Mouse (Mus musculus) G1E-ER4 (cell line): ENCODE measurements around the gene Slc29a1. TPM values are rescaled to one million over a fixed set of nuclear protein-coding genes. Genes with fewer than 3 reads are reported as not detected.

Experiments
- GATA1 ChIP-seq: IDR thresholded peaks from one replicate; pipeline ENCODE4 v1.8.0; 2012; ENCODE audit warnings: low read length, inconsistent platforms
- polyA plus RNA-seq: library from polyadenylated mRNA; stranded (reverse); fragments of >175 nt; gene quantifications from 2 replicates; pipeline ENCODE4 v1.2.3, GENCODE M21; 2012

Gene Slc29a1
- polyA plus RNA-seq, 1 experiment = 136 TPM

DNA sequence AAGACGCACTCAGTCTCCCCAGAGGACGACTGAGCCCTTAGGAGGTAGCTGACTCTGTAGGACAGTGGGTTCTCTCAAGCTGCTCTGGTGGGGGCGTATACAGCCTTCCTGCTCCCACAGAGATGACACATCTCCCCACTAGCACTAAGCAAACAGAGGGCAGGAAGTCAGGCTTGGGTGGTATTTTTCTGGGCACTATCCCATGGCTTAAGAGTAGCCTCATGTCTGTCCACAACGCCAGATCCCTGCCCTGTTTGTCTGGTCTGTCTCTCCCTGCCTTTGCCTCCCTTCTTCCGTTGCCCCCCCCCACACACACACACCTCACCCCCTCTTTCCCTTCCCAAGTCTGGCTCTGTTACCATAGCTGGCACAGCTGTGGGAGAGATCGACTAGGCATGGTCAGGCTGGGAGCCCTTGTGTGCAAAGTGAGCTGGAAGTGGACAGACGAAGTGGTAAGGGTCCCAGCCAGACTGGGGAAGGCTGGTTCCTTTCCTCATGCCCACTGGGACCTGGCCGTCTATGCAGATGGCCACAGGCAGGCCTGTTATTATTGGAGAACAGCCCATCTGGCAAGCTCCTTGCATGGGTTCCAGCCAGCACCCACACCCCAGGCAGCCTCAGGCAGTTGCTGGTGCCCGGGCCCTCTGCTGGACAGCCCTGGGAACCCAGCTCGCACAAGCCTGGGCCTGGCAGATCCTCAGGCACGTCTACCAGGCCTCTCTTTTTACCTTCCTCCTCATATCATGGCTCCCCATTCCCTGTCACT is 2.6 kb downstream of the Slc29a1 start:
- no peak for TF ChIP-seq GATA1

DNA sequence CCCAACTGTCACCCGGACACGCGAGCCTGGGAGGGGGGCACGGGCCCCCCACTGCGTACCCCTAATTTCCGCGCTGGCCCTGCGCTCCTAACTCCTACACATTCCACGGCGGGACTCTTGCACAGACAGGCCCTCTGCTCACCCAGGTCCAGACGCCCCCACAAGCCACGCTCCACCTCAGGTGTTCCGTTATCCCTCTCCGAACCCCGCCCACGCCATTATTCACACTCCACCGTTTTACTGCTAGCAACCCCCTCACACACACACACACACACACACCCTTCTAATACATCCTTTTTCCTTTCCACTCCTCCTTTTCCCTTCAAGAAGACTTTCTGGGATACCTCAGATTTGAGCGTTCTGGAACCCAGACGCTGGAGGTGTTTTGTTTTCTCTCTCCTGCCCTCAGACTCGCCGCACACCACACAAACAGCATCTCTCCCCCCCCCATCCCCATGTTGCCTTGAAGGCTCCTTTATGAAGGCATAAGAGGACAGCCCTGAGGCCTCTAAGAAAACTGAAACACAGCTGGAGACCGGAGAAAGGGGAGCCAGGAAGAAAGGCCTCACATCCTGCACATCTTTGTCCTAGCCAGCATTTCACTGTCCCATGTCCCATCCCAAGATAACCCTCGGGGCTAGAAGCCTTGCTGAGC is 3.5 kb downstream of the Slc29a1 start:
- no peak for TF ChIP-seq GATA1

DNA sequence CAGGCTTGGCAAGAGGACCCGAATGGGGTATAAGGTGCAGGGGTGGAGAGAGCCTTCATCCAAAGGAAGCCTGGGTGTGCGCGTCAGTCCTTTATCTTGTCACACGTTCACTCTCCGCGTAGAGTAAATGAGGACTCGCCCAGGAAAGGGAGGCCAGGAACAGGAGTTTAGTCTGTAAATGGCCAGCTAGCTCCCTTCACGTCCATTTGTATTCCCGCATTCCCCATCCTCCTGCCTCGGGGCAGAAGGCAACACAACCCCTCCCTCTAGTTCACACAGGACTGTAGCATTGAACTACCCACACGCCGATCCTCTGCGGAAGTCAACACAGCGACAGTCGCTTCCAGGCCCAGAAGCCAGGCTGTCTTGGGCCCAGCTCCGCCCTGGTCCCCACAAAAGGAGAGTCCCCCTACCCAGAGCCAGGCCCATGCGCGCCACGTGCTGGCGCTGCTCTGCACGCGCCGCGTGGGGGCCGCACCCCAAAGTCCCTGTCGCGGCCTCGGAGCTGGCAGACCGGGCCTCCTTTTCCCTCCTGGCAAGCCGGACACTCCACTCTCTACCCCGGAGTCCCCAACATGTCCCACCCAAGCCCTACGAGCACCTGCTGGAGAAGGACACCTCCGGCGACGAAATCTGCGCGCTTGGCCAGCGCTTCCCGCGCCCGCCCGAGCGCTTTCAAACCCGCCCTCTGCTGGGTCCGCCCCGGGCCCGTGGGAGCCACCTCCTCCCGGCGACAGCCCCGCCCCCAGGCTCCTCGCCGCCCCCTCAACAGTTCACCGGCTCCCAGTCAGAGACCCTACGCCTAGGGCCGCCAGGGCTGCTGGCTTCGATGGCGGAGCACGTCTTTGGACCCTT is 4.3 kb downstream of the Slc29a1 start:
- no peak for TF ChIP-seq GATA1

DNA sequence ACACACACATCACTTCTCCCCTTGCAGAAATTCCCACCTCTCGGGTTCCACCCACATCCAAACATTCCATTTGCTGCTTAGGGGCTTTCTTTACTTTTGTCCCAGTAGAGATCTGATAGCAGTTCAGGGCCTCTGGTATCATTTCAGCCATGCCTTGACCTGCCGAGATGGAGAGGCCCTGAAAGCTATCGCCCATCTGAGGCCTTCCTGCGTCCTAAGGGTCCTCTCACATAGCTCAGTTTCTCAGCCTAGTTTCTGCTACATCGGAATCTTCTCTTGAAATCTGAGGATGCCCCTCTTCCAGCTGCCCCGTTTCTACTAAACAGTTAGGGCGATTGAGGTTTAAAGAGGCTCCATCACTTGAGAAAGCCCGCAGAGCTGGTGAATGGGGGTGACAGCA is 5.2 kb downstream of the Slc29a1 start:
- TF ChIP-seq GATA1 = no peak

DNA sequence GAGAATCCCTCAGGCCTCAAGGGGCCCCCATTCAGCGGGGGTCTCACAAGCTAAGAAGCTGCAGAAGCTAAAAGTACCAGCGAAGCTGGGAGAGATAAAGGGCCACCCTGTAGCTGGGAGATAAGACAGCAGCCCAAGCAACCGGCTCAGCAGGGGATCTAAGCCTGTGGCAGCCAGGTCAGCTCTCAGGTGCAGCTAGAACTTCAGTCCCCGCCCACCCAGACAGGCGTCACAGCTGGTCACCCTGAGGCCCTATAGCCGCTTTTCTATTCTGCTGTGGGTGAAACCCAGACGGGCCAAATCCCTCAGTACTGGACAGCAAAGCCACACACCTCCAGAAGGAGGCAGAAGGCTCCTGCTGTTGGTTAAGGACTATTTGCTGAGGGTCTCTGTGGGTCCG is 5.9 kb downstream of the Slc29a1 start:
- TF ChIP-seq GATA1 = peak; percentile 28

DNA sequence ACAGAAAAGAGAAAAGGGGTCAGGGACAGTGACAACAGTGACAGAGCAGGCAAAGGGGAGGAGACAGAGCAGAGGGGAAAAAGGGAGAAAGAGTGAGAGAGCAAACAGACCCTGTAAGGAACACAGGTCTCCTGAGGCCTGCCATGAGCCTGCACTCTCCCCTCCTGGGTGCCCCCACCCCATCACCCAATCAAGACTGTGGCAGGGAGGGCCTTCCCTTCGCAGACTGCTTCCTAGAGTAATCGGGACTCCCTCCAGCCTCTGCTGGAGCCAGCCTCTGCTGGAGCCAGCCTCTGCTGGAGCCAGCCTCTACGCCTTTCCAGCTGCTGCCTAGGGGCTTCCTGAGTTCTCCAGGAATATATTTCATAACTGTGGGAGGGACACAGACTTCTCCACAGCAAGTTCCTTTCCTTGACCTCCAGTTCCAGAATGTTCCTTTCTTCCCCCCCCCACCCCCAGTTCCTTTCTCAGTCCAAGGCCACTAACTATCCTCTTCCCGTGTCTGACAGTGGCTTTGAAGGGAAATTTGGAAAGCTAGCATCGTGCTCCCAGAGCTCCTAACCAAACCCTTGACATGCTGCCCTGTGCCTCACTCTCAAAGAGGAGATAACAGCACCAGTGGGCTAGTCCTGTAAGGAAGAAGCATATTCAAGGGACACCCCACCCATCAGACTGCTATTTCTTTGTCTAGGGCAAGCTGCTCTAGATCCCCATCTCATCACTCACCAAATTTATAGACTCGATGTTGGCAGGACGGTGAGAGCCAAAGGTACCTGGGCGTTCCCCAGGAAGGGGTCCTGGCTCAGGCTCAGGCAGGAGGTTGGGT is 6.6 kb downstream of the Slc29a1 start:
- no peak for TF ChIP-seq GATA1

DNA sequence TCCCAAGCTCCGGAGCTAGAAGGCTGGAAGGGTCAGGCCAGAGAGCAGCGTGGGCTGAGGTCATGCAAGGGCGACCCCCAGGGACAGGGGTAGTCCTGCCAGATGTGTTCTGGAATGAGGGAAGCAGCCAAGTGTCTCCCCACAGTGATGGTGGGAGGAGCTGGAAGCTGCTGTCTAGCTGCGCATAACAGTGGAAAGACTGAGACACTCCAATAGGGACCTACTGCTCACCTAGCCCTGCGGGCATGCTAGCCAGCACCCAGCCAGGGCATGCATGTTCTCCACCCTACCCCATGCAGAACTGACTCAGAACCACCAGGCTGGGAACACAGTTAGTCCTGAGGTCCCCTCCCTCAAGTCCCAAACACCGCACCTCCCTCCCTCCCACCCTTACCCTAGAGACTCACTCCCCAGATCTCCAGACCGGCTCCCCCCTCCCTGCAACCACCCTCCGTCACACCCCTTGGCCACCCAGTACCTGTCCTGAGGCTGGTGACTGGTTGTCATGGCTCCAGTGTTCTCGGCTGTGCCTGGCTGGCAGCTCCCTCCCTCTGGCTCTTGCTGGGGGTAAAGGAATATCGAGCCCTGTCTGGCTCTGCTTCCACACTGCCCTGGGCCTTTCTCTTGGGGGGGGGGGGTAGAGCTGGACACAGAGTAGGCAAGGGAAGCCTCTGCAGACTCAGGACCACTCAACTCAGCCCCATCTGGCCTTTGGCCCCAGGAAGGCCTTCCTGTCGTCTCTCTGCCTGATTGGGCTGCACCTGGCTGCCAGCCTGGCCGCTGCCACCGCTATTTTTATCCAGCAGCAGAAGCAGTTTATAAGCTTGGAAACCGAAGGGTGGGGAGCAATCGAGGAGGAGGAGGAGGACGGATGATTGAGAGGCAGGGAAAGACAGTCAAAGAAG is 7.5 kb downstream of the Slc29a1 start:
- no peak for TF ChIP-seq GATA1

DNA sequence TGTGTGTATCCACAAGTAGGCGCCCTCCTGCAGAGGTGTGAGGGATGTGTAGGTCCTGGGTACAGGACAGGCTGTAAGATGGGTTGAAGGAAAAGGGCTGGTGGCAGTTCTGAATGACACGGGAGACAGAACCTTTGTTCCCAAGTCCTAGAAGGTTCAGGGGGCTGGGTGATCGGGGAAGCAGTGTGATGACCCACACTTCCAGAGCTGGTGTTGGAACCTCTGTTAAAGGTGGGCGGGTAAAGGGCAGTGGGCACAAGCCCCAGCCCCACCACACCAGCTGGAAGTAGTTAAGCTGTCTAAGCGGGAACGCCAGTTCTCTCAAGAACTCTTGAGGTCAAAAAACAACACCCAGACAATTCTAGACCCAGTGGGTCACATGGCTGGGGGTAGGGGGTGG is 9.0 kb downstream of the Slc29a1 start:
- TF ChIP-seq GATA1 = no peak

DNA sequence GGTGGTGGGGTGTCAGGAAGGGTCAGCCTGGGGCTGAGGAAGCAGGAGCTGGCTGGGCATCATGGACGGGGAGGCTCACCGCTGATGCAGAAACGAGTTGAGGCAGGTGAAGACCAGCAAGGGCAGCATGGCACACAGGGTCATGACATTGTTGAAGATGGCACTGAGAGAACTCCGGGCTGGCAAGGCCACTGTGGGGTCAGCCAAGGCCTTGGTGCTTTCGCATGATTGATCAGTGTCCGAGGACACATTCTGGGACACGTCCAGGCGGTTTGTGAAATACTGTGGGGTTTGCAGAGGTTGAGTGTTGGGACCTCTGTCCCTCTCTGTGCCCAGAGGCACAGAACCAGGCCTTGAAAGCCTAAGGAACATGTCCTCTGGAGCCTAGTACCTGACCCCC is 9.6 kb downstream of the Slc29a1 start:
- TF ChIP-seq GATA1 = no peak

DNA sequence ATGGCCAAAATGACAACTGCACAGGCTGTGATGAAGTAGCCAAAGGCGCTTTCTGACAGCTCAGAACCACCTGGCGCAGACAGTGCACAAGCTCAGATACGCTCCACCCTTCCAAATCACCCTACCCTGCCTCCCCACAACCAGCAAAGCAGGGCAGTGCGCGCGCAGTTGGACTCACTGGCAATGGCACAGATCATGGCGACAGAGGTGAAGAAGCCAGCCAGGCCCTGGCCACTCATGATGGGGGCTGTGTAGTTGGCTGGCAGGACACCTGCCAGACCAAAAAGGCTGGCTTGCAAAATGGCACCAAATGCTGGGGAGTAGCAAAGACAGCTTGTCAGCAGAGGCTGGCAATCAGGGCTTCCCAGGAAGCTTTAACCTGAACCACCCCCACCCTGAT is 10.2 kb downstream of the Slc29a1 start:
- no peak for TF ChIP-seq GATA1

DNA sequence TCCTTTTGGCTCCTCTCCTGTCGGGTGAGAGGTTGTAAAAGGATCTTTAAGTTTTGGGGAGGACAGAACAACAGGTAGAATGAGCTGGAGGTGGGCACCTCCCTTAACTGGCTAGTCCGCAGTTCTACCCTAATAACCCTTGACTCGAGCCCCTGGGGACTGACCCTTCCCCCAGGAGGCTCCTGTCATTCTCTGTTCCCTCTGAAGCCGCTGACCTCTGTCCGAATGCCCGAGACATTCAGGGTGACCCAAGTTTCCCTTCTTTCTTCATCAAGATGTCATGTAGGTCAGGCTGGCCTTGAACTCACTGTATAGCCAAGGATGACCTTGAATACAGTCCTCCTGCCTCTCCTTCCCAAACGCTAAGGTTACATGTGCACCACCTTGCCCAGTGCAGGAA is 11.0 kb downstream of the Slc29a1 start:
- no peak for TF ChIP-seq GATA1

DNA sequence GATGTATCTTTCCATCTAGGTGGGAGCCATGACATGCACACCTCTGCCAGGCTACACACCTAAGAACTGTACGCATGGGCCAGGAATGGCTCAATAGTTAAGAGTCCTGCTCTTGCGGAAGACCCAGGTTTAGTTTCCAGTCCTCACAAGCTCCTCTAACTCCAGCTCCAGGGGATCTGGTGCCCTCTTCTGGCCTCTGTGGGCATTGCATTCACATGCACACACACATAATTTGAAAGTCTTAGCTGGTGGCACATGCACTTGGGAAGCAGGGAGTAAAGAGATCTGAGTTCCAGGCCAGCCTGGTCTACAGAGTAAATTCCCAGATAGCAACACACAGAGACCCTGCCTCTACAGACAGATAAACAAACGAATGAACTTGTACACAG is 13.0 kb downstream of the Slc29a1 start:
- no peak for TF ChIP-seq GATA1

DNA sequence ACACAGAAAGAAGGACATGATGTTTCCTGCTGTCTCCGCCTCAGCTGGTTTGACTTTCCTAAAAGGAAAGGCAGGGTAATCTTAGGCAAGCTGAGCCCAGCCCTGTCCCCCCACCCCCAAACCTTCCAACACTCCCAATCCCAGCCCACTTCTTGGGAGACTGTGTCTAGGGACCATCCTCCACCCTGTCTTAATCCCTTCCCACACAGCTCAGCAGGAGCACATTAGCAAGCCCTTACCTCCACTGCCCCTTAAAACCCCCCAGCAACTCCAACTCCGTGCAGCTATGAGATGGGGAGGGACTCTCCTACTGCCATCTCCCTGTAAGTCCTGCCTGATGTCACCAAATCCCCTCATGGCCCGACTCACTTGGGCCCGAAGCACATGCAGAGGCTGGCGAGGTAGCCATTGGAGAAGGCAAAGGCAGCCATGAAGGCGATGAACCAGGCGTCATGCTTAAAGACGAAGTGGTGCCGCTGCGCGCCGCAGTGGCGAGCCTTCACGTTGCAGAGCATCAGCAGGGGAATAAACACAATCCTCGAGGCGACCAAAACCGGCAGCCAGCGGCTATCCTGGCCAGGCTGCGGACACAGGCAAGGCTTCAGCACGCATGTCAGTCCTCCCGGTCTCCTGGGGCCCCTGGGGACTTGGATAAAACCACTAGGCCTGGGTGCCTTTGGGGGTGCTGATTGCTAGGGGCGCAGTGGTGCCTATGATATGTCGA is 13.5 kb downstream of the Slc29a1 start:
- no peak for TF ChIP-seq GATA1

DNA sequence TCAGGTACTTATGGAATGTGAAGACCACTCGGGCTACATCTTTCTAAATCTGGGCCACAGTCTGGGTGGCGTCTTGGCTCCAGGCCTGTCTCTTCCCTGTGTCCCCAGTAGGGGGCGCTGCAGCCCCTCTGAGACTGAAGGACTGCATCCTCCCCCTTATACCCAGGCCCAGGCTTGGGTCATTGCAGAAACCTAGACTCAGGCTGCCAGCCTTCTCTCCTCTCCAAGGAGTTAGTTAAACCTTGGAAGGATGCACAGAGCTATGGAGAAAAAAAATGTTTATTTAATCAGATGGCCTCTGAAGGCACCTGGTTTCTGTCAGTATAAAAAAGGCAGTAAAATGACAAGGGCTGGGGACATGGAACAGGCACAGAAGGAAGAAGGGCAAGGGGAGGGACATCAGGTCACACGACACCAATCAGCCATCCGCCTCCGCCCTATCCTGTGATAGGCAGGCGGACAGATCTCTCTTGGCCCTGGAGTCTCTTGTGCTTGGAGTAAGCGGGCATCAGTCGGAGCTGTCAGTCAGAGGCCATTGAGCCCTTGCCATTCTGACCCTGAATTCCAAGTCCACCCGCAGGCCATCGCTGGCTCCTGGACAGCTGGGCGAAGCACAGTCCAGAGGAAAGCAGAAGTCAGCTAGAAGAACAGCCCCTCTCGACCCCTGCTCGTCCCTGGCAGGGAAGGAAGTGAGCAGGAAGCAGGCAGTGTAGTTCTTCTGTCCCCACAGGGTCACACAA is 14.3 kb downstream of the Slc29a1 start:
- no peak for TF ChIP-seq GATA1
